Mouse (Mus musculus) lung, adult 2 months (tissue): ENCODE results near the gene Eif4g3.

Experiments
- CTCF ChIP-seq: fragments of 200-500 bp; IDR thresholded peaks from 2 replicates; pipeline ENCODE4 v1.5.1; 2011; ENCODE audit warnings: mild to moderate bottlenecking, low read length, control low read depth; ENCODE audit not compliant: insufficient read depth
- POLR2A ChIP-seq: fragments of 200-500 bp; IDR thresholded peaks from 2 replicates; pipeline ENCODE4 v1.6.1; 2011; ENCODE audit warnings: low read depth, mild to moderate bottlenecking, control low read depth, low read length, borderline replicate concordance; ENCODE audit errors: extremely low read depth

DNA sequence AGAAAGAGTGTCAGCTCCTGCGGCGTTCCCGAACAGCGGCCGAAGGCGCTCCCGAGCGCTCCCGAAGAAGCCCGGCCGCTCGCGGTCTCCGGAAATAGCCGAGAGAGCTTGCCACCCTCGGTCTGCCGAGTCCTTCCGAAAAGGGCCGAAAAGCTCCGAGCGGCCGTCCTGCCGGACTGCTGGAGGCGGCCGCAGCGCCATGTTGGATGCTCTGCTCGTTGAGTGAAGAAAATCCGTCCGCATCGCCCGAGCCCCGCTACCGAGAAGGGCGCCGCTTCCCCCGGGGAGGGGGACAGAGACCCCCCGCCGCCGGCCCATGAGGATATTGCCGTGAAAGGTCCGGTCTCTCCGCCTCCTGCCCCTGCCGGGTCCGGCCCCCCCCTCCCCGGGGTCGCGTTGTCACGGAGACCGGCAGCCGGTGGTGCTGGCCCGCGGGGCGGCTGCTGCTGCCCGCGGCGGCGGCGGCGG lies 503 bp downstream of the Eif4g3 start:
- no peak for TF ChIP-seq CTCF
- TF ChIP-seq POLR2A: peak; percentile 71
